Mouse (Mus musculus): ENCODE data around the gene Lrrc75a. TPM values are rescaled to one million over a fixed set of nuclear protein-coding genes. Genes with fewer than 3 reads are reported as not detected.
A peak's percentile ranks its signal among the peaks of the same experiment; 100 is the strongest.
"Not testable (repeated sequence)": the region's sequence is repeated elsewhere in the genome, so short reads cannot be mapped to it uniquely, and the experiment has no call there.

Lrrc75a gene
- polyA plus RNA-seq, 1 experiment from 2014 or later, result 19.4 TPM

DNA sequence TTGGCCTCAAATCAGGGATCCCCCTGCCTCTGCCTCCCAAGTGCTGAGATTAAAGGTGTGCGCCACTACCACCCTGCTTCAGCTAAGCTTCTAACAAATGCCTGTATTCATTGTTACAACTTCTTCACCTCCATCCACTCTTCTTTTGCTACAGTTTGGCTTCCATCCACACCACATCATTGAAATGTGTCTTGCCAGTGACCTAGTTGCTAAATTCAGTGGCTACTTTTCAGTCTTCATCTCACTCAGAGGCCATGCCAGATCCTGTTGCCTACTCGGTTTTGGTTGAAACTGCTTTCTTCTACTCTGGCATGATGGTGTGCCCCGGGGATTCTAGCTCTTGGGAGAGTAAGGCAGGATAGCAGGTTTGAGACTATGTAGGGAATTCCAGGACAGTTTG, 3.2 kb upstream of the Lrrc75a start:
- Histone ChIP-seq H3K4me2 (ENCODE audit: low read length) (no peak overlapping the region), H3K4me3 (ENCODE audit: control insufficient read depth in 1 of 2, insufficient read depth in 1 of 2, low read depth in 1 of 2, low read length in 2 of 2) (no peak overlapping the region), H3K36me3 (ENCODE audit: control insufficient read depth, insufficient read depth, low read length) (peaks cover 35% of the 10 kb centered on the region), H3K27ac (replicated peaks in 1 of 2; ENCODE audit: control insufficient read depth in 1 of 2, insufficient read depth in 1 of 2, low read depth in 2 of 2, low read length in 2 of 2) (no peak overlapping the region), H3K9me3 (ENCODE audit: control insufficient read depth, low read length) (no peaks in the 10 kb centered on the region), H3K27me3 (ENCODE audit: control insufficient read depth, insufficient read depth, low read length) (no peaks in the 10 kb centered on the region), H3K4me1 (ENCODE audit: control insufficient read depth in 2 of 2, insufficient read depth in 2 of 2, low read length in 2 of 2) (peaks cover 6 to 42% of the 10 kb centered on the region in 2 experiments; a peak in 3 of 4 replicates), H3K9ac (ENCODE audit: low read length) (no peak overlapping the region)
- no peak for ATAC-seq (ENCODE audit: insufficient number of reproducible peaks, insufficient read depth, low FRiP score, low read depth)
- WGBS, result 87% methylated on average over 3 of the region's 3 CpGs

DNA sequence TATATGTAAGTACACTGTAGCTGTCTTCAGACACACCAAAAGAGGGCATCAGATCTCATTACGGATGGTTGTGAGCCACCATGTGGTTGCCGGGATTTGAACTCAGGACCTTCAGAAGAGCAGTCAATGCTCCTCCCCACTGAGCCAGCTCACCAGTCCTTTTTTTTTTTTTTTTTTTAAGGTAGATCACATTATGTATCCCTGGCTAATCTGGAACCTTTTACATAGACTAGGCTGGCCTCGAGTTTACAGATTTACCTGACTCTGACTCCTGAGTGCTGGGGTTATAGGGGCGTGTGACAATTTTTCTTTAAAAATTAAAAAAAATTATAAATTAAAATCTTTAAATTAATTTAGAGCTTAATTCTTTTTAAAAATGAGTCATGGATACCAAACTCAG, 1.5 kb upstream of the Lrrc75a start:
- H3K9ac ChIP-seq (ENCODE audit: low read length), result 0 out of 2 replicates have a peak overlapping the region, but pooled peaks have one; percentile 91
- peaks cover 35% of the 10 kb centered on the region for H3K36me3 ChIP-seq (ENCODE audit: control insufficient read depth, insufficient read depth, low read length)
- H3K4me1 ChIP-seq (ENCODE audit: control insufficient read depth in 2 of 2, insufficient read depth in 2 of 2, low read length in 2 of 2), result peaks cover 18 to 49% of the 10 kb centered on the region in 2 experiments
- H3K4me2 ChIP-seq (ENCODE audit: low read length), result peak overlapping the region; percentile 73
- not testable (repeated sequence) for H3K9me3 ChIP-seq (ENCODE audit: control insufficient read depth, low read length); ATAC-seq (ENCODE audit: insufficient number of reproducible peaks, insufficient read depth, low FRiP score, low read depth); H3K27me3 ChIP-seq (ENCODE audit: control insufficient read depth, insufficient read depth, low read length)
- WGBS, result 82% methylated on average over 4 of the region's 4 CpGs
- peak overlapping the region in 1 of 2 experiments; percentile 81; a peak in 2 of 4 replicates for H3K4me3 ChIP-seq (ENCODE audit: control insufficient read depth in 1 of 2, insufficient read depth in 1 of 2, low read depth in 1 of 2, low read length in 2 of 2)
- H3K27ac ChIP-seq (replicated peaks in 1 of 2; ENCODE audit: control insufficient read depth in 1 of 2, insufficient read depth in 1 of 2, low read depth in 2 of 2, low read length in 2 of 2), result 0 out of 4 replicates have a peak overlapping the region, but pooled peaks of 1 of the 2 experiments have one; percentile 95

DNA sequence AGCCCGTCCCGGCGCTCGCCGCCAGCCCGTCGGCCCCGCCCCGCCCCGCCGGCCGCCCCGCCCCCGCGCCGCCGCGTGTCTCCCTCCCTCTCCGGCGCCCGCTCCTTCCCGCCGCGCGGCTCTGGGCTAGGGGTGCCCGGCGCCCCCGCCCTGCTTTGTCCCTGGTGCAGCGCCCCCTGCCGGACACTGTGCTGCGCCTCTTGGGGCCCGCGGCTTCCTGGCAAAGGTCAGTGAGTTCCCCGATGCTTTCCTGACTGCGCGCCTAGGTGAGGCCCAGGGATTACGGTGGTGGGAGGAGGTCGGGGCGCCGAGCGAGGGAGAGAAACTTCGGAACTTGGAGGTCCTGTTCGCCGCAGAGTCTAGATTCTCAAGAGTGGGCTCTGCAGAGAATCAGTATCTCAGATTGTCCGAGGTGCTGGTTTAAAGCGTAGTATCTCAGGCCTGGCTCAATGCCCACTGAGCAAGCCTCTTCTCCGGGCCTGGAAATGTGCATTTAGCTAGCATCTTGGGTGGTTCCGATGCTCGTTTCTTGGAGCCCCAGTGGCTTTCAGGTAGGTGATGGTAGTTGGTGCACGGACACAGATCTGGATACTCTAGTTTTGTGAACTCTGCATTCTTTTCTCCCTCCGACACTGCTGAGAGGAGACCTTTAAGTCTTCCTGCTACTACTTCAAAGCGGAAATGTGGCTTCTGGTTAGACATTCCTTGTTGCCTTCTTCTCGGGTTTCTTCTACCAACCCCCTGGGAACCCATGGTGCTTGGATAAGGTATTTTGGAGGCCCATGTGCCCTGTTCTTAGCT, 468 bp upstream of the Lrrc75a start, which contains the start of gene Mmgt2:
Gene Mmgt2, plus strand, starts transcription at position 74 of the 801 bp plus-strand sequence.
- no peaks in the 10 kb centered on the region for H3K27me3 ChIP-seq (ENCODE audit: control insufficient read depth, insufficient read depth, low read length)
- peaks cover 28% of the 10 kb centered on the region for H3K36me3 ChIP-seq (ENCODE audit: control insufficient read depth, insufficient read depth, low read length)
- WGBS, result 3% methylated on average over 36 of the region's 53 CpGs
- H3K9ac ChIP-seq (ENCODE audit: low read length), result peak within 1 kb of the TSS; percentile 91
- H3K4me3 ChIP-seq (ENCODE audit: control insufficient read depth in 1 of 2, insufficient read depth in 1 of 2, low read depth in 1 of 2, low read length in 2 of 2), result peak within 1 kb of the TSS; percentile 81 to 84
- no peaks in the 10 kb centered on the region for H3K9me3 ChIP-seq (ENCODE audit: control insufficient read depth, low read length)
- H3K27ac ChIP-seq (replicated peaks in 1 of 2; ENCODE audit: control insufficient read depth in 1 of 2, insufficient read depth in 1 of 2, low read depth in 2 of 2, low read length in 2 of 2), result peak within 1 kb of the TSS; percentile 81 to 95
- ATAC-seq (ENCODE audit: insufficient number of reproducible peaks, insufficient read depth, low FRiP score, low read depth), result peak; percentile 84
- H3K4me1 ChIP-seq (ENCODE audit: control insufficient read depth in 2 of 2, insufficient read depth in 2 of 2, low read length in 2 of 2), result peaks cover 24 to 53% of the 10 kb centered on the region in 2 experiments
- peak within 1 kb of the TSS; percentile 73 for H3K4me2 ChIP-seq (ENCODE audit: low read length)

DNA sequence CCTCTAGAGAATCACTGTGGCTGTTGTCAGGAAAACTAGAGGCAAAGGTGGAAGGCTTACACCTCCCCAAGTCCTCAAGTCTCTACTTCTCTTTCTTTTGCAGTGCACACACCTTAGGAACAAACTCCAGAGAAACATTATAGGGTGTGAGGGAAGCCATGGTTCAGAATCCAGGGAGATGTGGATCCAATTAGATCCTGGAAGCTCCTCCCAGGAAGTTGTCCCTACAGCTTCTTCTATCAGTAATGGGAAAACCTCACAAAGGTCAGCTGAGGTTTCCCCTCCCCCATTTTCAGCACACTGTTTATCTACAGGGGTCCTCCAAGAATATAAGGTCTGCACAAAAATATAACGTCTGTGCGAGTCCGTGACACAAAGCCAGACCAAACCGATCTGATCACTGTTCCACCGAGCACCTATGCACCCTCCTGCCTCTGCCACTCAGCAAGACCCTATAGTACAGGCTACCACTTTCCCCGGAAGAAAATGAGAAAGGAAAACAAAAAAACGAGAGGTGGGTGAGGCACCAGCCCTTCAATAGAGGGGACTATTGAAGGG, 1.3 kb downstream of the Lrrc75a start:
- Histone ChIP-seq H3K9me3 (ENCODE audit: control insufficient read depth, low read length) (no peaks in the 10 kb centered on the region), H3K4me1 (ENCODE audit: control insufficient read depth in 2 of 2, insufficient read depth in 2 of 2, low read length in 2 of 2) (peaks cover 40 to 70% of the 10 kb centered on the region in 2 experiments), H3K4me3 (ENCODE audit: control insufficient read depth in 1 of 2, insufficient read depth in 1 of 2, low read depth in 1 of 2, low read length in 2 of 2) (peak overlapping the region; percentile 81 to 84), H3K9ac (ENCODE audit: low read length) (peak overlapping the region; percentile 91), H3K27ac (replicated peaks in 1 of 2; ENCODE audit: control insufficient read depth in 1 of 2, insufficient read depth in 1 of 2, low read depth in 2 of 2, low read length in 2 of 2) (peak overlapping the region; percentile 71 to 95), H3K36me3 (ENCODE audit: control insufficient read depth, insufficient read depth, low read length) (peaks cover 13% of the 10 kb centered on the region), H3K4me2 (ENCODE audit: low read length) (peak overlapping the region; percentile 73), H3K27me3 (ENCODE audit: control insufficient read depth, insufficient read depth, low read length) (no peaks in the 10 kb centered on the region)
- no peak for ATAC-seq (ENCODE audit: insufficient number of reproducible peaks, insufficient read depth, low FRiP score, low read depth)
- 34% methylated on average over 7 of the region's 7 CpGs for WGBS

DNA sequence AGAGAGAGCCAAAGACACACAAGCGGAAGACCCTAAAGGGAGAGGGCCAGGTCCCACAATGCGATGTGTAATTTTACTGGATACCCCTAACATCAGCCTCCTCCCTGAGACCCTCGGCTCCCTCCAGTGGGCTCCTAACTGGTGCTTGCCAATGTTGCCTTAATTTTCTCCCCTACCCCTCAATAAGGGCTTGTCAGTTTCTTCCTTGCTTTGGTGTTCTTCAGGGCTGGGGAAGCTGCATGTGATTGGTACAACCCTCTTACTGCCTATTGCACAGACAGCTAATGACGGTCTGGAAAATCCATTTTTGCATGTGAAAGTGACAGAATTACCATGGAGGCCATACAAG, 1.9 kb downstream of the Lrrc75a start:
- Histone ChIP-seq H3K4me3 (ENCODE audit: control insufficient read depth in 1 of 2, insufficient read depth in 1 of 2, low read depth in 1 of 2, low read length in 2 of 2) (peak overlapping the region; percentile 81 to 84), H3K9me3 (ENCODE audit: control insufficient read depth, low read length) (no peaks in the 10 kb centered on the region), H3K36me3 (ENCODE audit: control insufficient read depth, insufficient read depth, low read length) (peaks cover 8% of the 10 kb centered on the region; the same call in 1 of the 2 replicates), H3K27me3 (ENCODE audit: control insufficient read depth, insufficient read depth, low read length) (no peaks in the 10 kb centered on the region), H3K4me1 (ENCODE audit: control insufficient read depth in 2 of 2, insufficient read depth in 2 of 2, low read length in 2 of 2) (peaks cover 46 to 73% of the 10 kb centered on the region in 2 experiments), H3K27ac (replicated peaks in 1 of 2; ENCODE audit: control insufficient read depth in 1 of 2, insufficient read depth in 1 of 2, low read depth in 2 of 2, low read length in 2 of 2) (peak overlapping the region; percentile 71 to 95), H3K4me2 (ENCODE audit: low read length) (peak overlapping the region; percentile 73), H3K9ac (ENCODE audit: low read length) (peak overlapping the region; percentile 91)
- ATAC-seq (ENCODE audit: insufficient number of reproducible peaks, insufficient read depth, low FRiP score, low read depth), result no peak
- WGBS, result 12% methylated on average over 4 of the region's 4 CpGs

DNA sequence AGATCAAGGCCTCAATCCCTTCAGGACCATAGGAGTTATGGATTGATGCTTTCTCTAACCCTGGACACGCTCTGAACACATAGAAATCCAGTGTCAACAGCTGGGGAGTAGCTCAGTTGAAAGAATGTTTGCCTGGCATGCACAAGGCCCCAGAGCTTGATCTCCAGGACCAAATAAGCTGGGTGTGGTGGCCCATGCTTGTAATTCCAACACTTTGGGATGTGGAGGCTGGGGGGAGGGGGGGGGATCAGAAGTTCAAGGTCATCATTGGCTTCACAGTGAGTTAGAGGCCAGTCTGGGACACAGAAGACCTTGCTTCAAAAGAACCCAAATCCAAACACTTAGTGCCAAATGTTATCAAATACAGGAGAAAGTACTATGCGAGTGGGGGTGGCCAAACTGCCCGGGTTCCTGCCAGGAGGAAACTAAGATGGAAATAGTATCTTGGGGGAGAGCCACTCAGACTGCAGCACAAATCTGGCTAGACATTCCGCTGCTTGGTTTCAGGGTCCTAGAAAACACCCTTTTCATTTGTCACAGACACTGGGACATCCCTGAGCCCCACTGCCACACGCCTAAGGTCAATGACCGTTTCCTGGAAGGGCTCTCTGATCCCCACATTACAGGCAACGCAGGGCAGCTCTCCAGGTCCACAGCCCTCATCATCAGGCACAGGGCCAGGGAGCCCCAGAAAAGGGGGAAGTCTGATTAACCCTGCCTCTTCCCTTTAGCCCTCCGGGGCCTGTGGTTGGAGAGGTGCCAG, 2.4 kb downstream of the Lrrc75a start:
- peaks cover 47 to 76% of the 10 kb centered on the region in 2 experiments for H3K4me1 ChIP-seq (ENCODE audit: control insufficient read depth in 2 of 2, insufficient read depth in 2 of 2, low read length in 2 of 2)
- 5% methylated on average over 8 of the region's 8 CpGs for WGBS
- H3K4me3 ChIP-seq (ENCODE audit: control insufficient read depth in 1 of 2, insufficient read depth in 1 of 2, low read depth in 1 of 2, low read length in 2 of 2), result peak overlapping the region; percentile 81 to 84
- peak overlapping the region; percentile 71 to 95 for H3K27ac ChIP-seq (replicated peaks in 1 of 2; ENCODE audit: control insufficient read depth in 1 of 2, insufficient read depth in 1 of 2, low read depth in 2 of 2, low read length in 2 of 2)
- H3K4me2 ChIP-seq (ENCODE audit: low read length), result peak overlapping the region; percentile 73
- H3K36me3 ChIP-seq (ENCODE audit: control insufficient read depth, insufficient read depth, low read length), result peaks cover 7% of the 10 kb centered on the region; the same call in 1 of the 2 replicates
- ATAC-seq (ENCODE audit: insufficient number of reproducible peaks, insufficient read depth, low FRiP score, low read depth), result no peak
- peak overlapping the region; percentile 91 for H3K9ac ChIP-seq (ENCODE audit: low read length)
- H3K27me3 ChIP-seq (ENCODE audit: control insufficient read depth, insufficient read depth, low read length), result no peaks in the 10 kb centered on the region
- no peaks in the 10 kb centered on the region for H3K9me3 ChIP-seq (ENCODE audit: control insufficient read depth, low read length)

DNA sequence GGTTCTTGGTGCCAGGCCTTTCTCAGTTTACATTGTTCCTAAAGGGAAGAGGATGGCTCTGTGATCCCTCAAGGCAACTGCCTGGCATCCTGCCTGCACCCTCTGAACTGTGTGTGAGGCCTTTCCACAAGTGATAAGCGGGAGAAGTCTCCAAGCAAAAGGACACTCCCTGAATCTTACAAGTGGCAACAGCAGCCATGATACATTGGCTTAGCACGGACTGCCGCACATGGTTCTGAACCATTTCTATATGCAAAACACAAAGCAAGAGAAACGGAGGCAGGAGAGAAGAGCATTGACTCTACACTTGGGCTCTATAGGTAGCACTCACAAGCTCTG, 3.0 kb downstream of the Lrrc75a start:
- Histone ChIP-seq H3K36me3 (ENCODE audit: control insufficient read depth, insufficient read depth, low read length) (peaks cover under 1% of the 10 kb centered on the region; the same call in 1 of the 2 replicates), H3K4me2 (ENCODE audit: low read length) (peak overlapping the region; percentile 73), H3K27ac (replicated peaks in 1 of 2; ENCODE audit: control insufficient read depth in 1 of 2, insufficient read depth in 1 of 2, low read depth in 2 of 2, low read length in 2 of 2) (peak overlapping the region; percentile 71 to 95), H3K9ac (ENCODE audit: low read length) (peak overlapping the region; percentile 91), H3K9me3 (ENCODE audit: control insufficient read depth, low read length) (no peaks in the 10 kb centered on the region), H3K4me1 (ENCODE audit: control insufficient read depth in 2 of 2, insufficient read depth in 2 of 2, low read length in 2 of 2) (peaks cover 49 to 76% of the 10 kb centered on the region in 2 experiments), H3K27me3 (ENCODE audit: control insufficient read depth, insufficient read depth, low read length) (no peaks in the 10 kb centered on the region), H3K4me3 (ENCODE audit: control insufficient read depth in 1 of 2, insufficient read depth in 1 of 2, low read depth in 1 of 2, low read length in 2 of 2) (peak overlapping the region in 1 of 2 experiments; percentile 81; a peak in 1 of 4 replicates)
- 35% methylated on average over 4 of the region's 4 CpGs for WGBS
- ATAC-seq (ENCODE audit: insufficient number of reproducible peaks, insufficient read depth, low FRiP score, low read depth), result no peak

Measured in heart, embryonic 14.5 days (tissue).